Mouse (Mus musculus) kidney, adult 10 weeks (tissue): ENCODE data around the gene Faxc. TPM values are rescaled to one million over a fixed set of nuclear protein-coding genes. Genes with fewer than 3 reads are reported as not detected.

Experiments used
- polyA plus RNA-seq: library from polyadenylated mRNA; stranded (reverse); fragments of 350-450 nt; fragmentation: Illumina TruSeq; extraction: RNeasy Lipid Tissue Mini Kit (QIAGEN cat#74804); gene quantifications from one replicate; pipeline ENCODE4 v1.2.3, GENCODE M21; 2014; ENCODE audit warnings: low read depth, low replicate concordance

Gene Faxc
- 0.20 TPM for polyA plus RNA-seq

DNA sequence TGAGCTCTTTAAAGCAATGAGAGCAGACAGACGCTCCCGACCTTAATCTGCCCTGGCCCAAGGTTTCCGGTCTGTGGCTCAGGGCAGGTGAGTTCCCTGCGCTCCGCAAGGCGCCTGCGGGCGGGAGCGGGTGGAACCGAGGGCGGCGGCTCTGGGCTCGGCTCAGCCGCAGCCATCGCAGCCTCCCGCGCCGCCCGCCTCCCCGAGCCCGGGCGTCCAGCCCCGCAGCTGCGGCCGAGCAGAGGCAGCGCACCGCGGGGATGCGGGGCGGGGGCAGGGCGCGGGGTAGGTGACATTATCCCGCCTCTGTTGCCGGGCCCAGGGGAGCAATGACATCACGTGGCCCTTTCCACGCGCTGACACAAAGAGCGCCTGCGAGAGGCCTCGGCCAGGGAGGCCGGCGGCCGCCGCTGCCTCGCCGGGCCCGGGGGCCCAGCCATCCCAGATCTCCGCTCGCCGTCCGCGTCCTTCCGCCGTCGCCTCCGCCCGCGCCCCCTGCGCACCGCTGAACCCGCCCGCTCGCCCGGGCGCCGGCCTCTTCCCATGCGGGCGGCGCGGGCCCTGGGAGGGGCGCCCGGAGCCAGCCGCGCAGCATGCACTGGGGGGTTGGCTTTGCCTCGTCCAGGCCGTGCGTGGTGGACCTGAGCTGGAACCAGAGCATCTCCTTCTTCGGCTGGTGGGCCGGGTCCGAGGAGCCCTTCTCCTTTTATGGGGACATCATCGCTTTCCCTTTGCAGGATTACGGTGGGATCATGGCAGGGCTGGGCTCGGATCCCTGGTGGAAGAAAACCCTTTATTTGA is at the start of gene Faxc:
Gene Faxc, plus strand, starts transcription at position 359 of the 801 bp plus-strand sequence.

Other genes starting within 250 kb of the Faxc start
- gene Prdm13, start 245.4 kb upstream of the Faxc start, polyA plus RNA-seq = not detected
- gene Ccnc, start 203.6 kb upstream of the Faxc start, polyA plus RNA-seq = 78.8 TPM
- 33.2 TPM for gene Usp45, start 164.2 kb upstream of the Faxc start, polyA plus RNA-seq
- gene Tstd3, start 164.1 kb upstream of the Faxc start, polyA plus RNA-seq = 39.7 TPM
- 96.5 TPM for gene Pnisr, start 83.7 kb upstream of the Faxc start, polyA plus RNA-seq
- gene Coq3, start 51.7 kb upstream of the Faxc start, polyA plus RNA-seq = 15.5 TPM